Mouse (Mus musculus) left cerebral cortex, postnatal 10 days (tissue): ENCODE measurements around the gene Rpl27. TPM values are rescaled to one million over a fixed set of nuclear protein-coding genes. Genes with fewer than 3 reads are reported as not detected.
"Not testable (repeated sequence)": the region's sequence is repeated elsewhere in the genome, so short reads cannot be mapped to it uniquely, and the experiment has no call there.

Experiments
- DNase-seq, 2 experiments: peaks; one replicate each; pipeline ENCODE4 v3.0.0; 2021 to 2022; ENCODE audit warnings: low spot score in 2 of 2, mixed read lengths in 1 of 2; ENCODE audit errors: extremely low spot score in 1 of 2
- intact Hi-C: fragments of 180-260 bp; cut with DNase I; formaldehyde crosslinking; loops from one replicate; pipeline ENCODE4 v1.15.1; 2025
- total RNA-seq, 2 experiments: library from RNA; stranded (reverse); gene quantifications; 2 replicates each; pipeline ENCODE4 v1.2.3; 2021

The Rpl27 gene
- total RNA-seq, 2 experiments from 2014 or later: 49.9 to 58.1 TPM

- intact Hi-C loops: no loop called here
- no peak for DNase-seq
Measured at GRCm38 (mm10) chr11:101446319-101446718, 4.2 kb downstream of the Rpl27 start.

GRCm38 (mm10) chr11:101446860-101447259 lies 4.8 kb downstream of the Rpl27 start:
- DNase-seq, intact Hi-C loops: not testable (repeated sequence)

- no peak for DNase-seq
- intact Hi-C loops: no loop called here
Measured at GRCm38 (mm10) chr11:101447786-101448185, 5.7 kb downstream of the Rpl27 start.

GRCm38 (mm10) chr11:101448274-101448746 lies 6.2 kb downstream of the Rpl27 start, which contains the start of gene Ifi35:
Ifi35 (plus strand) TSS chr11:101448407.
- intact Hi-C loops: no loop called here
- peak in 1 of 2 experiments; percentile 79 for DNase-seq

- no peak for DNase-seq
- intact Hi-C loops: no loop called here
Measured at GRCm38 (mm10) chr11:101448899-101449298, 6.8 kb downstream of the Rpl27 start.

- DNase-seq, intact Hi-C loops: not testable (repeated sequence)
Measured at GRCm38 (mm10) chr11:101449596-101449995, 7.5 kb downstream of the Rpl27 start.

- DNase-seq: no peak
- intact Hi-C loops: no loop called here
Measured at GRCm38 (mm10) chr11:101450394-101450793, 8.3 kb downstream of the Rpl27 start.

GRCm38 (mm10) chr11:101451536-101451935 lies 9.4 kb downstream of the Rpl27 start:
- DNase-seq: no peak
- intact Hi-C loops: no loop called here

- intact Hi-C loops: no loop called here
- peak in 1 of 2 experiments; percentile 3 for DNase-seq
Measured at GRCm38 (mm10) chr11:101452093-101452774, 10.1 kb downstream of the Rpl27 start.

- intact Hi-C loops: no loop called here
- DNase-seq: no peak
Measured at GRCm38 (mm10) chr11:101454702-101455101, 12.6 kb downstream of the Rpl27 start.

GRCm38 (mm10) chr11:101455627-101456026 lies 13.5 kb downstream of the Rpl27 start:
- DNase-seq: no peak
- intact Hi-C loops: no loop called here

GRCm38 (mm10) chr11:101457631-101458030 lies 15.5 kb downstream of the Rpl27 start:
- no peak for DNase-seq
- intact Hi-C loops: no loop called here

- no peak for DNase-seq
- intact Hi-C loops: no loop called here
Measured at GRCm38 (mm10) chr11:101458217-101458616, 16.1 kb downstream of the Rpl27 start.

- DNase-seq: no peak
- intact Hi-C loops: no loop called here
Measured at GRCm38 (mm10) chr11:101459716-101460115, 17.6 kb downstream of the Rpl27 start.

GRCm38 (mm10) chr11:101460321-101460720 lies 18.2 kb downstream of the Rpl27 start:
- no peak for DNase-seq
- intact Hi-C loops: no loop called here

- peak in 1 of 2 experiments; percentile 20 for DNase-seq
- intact Hi-C loops: no loop called here
Measured at GRCm38 (mm10) chr11:101462141-101462540, 20.0 kb downstream of the Rpl27 start.

GRCm38 (mm10) chr11:101462583-101463440 lies 20.7 kb downstream of the Rpl27 start:
- DNase-seq: peak in 1 of 2 experiments; percentile 20
- intact Hi-C loops: no loop called here

- intact Hi-C loops: loop anchor here (5.0 kb wide), 1 partner anchor 88 kb away; the partner anchor contains the start of genes Brca1 and Nbr1
- peak in 1 of 2 experiments; percentile 62 for DNase-seq
Measured at GRCm38 (mm10) chr11:101464211-101465100, 22.4 kb downstream of the Rpl27 start, which contains the start of gene Rnd2. Rnd2 (plus strand) TSS chr11:101464999.
